Mouse (Mus musculus) fat pad, adult 2 months (tissue): ENCODE data around the gene Gper1.

Source experiments
- DNase-seq: peaks from one replicate; pipeline ENCODE4 v3.0.0-alpha.2; 2011; ENCODE audit warnings: low read depth, low spot score; ENCODE audit errors: extremely low read depth

Gene Gper1

DNA sequence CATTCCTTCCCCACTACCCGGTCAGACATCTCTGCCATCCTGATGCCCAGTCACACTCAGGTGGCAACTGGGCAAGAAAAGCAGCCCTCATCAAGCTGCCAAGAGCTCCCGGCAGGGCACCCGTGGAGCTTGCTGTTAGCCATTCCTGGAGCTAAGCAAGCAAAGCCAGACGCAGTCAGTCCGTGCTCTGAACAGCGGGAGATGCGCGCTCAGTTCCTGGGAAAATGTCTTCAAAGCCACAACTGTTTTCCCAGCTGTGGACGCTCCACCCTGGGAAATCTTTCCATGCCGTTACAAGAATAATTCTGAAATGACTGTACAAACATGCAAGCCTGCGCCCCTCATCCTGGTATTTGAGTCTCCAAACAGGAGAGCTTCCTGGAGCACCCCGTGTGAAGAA lies 19.5 kb downstream of the Gper1 start:
- DNase-seq, result no peak

DNA sequence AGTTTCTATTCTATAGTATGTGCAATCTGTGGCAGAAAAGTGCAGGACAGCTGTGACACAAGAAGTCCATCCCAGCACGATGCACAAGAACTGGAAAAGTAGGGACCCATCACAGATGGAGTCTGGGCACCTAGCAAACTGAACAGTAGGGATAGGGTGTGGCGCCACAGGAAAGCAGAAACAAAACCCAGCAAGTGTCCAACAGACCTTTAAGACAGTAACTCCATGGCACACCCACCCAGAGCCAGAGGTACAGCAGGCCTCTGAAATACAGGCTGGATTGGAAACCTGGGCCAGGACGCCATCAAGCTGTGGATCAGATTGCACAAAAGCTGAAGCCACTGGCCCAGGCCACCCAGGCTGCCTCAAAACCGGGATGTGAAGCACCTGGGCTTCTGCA lies 20.0 kb downstream of the Gper1 start:
- no peak for DNase-seq

DNA sequence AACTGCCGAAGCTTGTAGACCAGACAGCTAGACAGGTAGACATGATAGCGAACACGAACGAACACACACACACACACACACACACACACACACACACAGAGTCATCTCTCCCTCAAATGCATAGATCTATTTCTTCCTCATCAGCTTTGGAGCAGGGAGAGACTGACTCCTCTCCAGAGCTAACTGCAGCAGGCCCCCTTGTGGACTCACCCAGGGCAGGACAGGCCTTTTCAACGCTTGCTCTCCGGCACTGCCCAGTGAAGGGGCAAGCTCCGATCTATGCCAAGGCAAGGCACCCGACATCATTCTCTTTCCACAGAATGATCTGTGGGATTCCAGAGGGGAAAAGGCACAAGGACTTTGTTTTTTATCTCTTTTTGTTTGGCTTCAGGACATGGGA lies 22.3 kb downstream of the Gper1 start:
- no peak for DNase-seq

DNA sequence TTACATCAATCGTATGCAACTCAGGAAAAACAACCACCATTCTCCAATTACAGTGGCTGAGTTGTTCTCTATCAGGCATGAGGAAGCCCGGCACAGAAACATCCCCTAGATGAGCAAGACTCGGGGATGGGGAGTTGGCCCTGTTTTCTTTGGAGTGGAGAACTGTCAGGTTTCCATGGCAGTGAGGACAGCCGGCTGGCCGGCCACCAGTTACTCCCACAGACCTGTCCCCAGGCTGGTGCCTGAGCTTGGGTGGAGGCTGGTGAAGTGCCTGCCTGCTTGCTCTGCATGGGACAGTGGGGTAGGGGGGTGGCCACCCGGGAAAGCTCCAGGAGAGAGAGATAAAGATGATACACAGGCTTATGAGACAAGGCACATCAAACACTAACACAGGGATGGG lies 25.1 kb downstream of the Gper1 start:
- no peak for DNase-seq

DNA sequence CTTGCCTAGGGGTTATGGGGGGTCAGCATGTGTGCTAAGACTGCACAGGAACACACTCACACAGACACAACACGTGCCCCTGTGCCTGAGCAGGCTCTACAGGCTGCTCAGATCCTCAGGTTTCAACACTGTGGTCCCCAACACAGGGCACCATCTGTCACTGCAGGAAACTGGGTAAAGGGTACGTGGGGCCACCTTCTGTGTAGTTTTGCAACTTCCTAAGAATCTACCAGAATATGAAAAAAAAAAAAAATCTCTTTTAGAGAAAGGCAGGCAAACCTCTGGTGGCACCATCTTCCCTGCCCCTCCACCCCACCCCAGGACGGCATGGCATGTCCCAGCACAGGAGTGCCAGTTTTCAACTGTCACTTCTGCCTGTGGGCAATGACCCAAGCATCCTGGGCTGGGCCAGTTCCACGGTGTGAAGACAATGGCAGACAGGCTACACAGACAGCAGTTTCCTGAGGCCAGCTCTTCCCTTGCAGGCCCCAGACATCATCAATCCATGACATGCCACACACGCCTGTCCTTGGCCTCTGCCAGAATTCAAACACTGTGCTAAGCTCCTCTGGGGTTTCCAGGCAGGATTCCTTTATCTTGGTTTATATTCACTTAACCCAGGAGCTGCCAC lies 26.3 kb downstream of the Gper1 start:
- DNase-seq, result no peak

DNA sequence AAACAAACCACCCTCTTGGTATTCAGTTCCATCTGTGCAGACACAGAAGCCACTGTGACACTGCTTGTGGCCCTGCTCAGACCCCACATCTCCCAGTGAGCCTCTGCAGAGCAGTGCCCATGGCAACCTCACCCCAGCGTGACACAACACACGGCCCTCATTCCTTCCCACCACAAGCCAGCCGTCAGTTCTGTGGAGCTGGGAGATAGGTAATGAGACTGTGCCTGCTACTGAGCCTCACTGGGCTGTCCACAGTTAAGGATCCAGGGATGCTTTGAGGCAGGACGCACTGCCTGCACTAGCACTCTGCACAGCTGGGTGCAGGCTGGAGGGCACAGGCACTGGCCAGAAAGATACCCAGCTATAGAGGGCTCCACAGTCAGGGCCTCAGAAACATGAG lies 27.0 kb downstream of the Gper1 start:
- no peak for DNase-seq

DNA sequence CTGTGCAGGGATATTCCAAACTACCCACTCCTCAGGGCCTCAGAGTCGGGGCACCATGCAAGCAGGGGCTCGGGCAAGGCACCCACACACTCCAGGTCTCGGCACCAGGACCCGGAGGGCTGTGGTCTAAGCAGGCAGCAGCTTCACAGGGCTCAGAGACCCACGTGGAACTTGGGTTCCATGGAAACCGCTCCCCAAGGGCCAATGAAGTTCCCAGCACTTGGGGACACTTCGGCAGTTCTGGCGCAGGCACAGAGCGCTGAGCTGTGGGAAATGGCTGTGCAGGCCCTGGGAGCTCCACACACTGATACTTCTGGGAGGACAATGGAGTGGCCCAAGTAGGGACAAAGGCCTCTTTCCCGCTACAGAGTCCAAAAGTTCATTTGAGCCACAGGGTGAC lies 30.1 kb downstream of the Gper1 start:
- DNase-seq, result no peak

DNA sequence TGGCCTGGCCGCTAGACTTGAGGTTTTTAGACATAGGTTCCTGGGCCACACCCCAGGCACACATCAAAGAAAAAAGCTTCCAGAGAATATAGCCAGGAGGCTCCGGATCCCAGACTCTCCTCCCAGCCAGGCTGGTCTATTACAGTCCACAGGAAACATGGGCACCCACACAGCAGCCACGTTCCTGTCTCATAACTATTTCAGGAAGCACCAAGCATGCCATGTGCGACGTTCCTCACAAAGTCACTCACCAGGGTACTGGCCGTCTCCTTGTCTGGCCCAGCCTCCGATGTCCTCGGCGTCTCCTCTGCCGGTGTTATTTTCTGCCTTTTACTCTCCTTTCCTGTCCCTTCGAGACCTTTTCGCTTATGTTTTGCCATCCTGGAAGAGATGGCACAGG lies 32.2 kb downstream of the Gper1 start:
- DNase-seq, result no peak

DNA sequence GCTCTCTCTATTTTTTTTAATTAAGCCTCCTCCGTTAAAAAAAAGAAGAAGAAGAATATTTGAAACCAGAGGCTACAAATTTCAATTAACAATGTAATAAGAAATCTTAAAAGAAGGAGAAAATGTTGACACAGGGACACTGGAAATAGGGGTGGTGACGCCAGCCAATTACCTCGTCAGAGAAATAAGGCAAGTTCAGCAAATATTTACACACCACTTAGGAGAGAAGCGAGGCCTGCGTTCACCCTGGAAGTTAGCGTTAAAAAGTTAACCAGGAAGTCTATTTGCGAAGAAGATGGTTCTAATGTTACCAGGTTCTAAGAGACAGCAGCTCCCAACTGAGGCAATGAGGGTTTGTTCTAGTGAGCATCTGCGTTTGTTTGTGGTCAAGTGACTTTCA lies 34.3 kb downstream of the Gper1 start:
- DNase-seq, result no peak

DNA sequence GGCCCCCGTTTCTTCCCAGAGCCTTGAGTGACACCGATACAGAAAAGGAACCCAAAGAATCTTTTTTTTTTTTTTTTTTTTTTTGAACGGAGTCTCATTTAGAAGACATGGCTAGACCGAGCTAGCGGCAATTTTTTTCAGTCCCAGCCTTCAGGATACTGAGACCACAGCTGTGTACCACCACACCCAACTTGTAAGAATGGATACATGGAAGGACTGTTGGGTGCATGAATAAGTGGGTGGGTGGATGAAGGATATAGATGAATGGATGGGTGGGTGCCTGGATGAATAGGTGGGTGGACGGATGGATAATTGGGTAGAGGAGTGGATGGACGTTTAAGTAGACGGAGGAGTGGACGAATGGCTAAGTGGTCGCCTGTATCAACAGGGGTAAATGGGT lies 37.0 kb downstream of the Gper1 start:
- DNase-seq, result no peak

DNA sequence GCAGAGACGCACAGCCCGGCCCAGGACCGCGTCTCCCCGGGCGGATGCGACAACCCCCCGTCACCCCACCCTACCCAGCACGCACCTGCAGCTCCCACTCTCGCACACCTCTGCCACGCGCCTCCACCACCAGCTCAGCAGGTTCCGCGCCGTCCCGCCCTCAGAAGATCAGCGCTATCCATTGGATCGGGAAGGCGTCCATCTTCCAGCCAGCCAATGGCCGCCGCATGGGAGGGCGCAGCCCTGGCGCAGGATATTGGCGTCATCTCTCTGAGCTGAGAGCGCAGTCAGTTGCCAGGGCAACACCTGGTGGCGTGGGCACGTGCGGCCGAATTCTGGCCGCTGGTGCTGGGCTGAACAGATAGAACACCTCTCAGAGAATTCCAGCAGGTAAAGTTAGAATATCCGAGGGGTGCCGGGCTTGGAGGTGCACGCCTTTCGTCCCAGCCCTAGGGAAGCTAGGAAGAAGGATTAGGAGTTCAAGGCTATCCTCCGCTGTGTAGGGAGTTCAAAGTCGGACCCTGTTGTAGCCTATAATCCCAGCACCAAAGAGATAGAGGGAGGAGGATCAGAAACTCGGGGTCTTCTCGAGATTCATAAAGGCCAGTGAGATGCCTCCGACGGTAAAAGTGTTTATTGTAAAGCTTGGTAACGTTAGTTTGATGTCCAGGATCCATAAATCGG lies 37.6 kb downstream of the Gper1 start, which contains the start of gene 3110082I17Rik:
Gene 3110082I17Rik (minus strand): TSS at position 144 of the 684 bp plus-strand sequence.
- peak; percentile 56 for DNase-seq

DNA sequence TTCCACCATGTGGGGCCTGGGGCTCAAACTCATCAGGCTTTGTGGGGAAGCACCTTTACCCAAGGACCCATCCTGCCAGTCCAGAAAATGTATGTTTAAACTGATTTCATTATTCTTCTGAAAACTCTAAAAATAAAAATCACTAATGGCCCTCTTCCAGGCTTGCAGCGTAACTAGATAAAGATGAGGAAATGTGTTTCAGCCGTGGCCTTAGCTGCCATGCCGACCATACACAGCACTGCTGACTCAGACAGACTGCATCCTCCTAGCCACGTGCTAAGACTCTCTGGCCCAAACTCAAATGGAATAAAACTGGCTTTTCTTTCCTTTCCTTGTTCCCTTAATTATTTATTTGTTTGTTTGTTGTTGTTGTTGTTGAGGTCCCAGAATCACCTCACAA lies 41.9 kb downstream of the Gper1 start:
- no peak for DNase-seq

DNA sequence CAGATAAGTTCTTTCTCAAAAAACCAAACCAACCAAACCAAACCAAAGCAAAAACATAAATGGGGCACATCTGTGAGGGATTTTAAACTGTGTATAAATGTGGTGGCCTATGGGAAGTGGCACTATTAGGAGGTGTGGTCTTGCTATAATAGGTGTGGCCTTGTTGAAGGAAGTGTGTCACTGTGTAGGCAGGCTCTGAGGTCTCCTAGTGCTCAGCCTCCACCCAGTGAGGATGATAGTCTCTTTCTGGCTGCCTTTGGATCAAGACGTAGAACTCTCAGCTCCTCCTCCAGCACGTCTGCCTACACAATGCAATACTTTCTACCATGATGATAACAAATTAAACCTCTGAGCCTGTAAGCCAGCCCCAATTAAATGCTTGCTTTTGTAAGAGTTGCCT lies 43.4 kb downstream of the Gper1 start:
- no peak for DNase-seq

DNA sequence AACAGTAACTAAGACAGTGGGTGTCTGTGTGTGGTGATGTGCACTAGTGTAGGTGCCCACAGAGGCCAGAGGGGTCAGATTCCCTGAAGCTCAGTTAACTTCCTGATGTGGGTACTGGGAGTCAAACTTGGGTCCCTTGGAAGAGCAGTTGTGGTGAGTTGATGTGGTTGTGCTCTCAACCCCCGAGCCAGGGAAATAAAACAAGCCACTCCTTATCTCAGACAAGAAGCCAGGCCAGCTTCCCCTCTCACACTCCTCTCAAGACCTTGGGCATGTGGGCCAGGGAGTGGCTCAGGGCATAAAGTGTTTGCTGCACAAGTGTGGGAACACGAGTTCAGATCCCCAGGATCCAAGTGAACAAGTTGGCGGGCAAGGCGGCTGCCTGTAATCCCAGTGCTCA lies 43.9 kb downstream of the Gper1 start:
- no peak for DNase-seq

DNA sequence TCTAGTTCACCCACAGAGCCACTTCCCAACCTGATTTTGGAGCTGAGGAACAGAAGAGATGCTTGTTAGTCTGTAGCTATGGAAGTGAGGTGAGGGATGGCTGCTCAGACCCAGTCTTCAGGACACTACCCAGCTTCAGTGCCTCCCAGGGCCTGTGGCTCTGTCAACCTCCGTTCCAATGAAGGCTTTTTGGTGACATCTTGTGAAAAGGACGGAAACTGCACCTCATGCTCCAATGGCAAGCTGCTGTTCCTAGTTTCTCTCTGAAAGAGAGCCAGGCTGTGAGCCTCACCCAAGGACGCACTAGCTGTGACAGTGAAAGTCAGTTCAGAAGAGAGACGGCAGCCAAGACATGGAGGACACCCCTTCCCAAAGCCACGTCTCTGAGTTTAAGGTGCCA lies 45.0 kb downstream of the Gper1 start:
- no peak for DNase-seq

DNA sequence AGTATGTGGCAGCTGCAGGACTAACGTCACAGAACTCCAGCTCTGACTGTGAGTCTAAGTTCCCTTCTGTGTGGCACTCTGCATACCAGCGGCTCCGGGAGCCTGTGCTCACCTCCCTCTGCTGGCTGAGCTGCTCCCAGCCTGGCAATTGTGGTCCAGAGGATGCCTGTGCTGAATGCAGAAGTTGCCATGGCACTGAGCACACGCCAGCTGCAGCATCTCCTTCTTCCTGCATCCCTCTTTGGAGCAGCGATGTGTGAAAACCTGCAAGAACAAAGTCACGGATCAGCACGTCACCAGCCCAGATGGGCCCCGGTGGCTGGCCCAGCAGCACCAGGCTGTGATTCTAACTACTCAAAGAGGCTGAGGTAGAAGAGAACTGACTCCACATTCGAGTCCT lies 51.8 kb downstream of the Gper1 start:
- no peak for DNase-seq
